Mouse (Mus musculus) B cell, adult 2 months (primary cell): ENCODE data around the gene Timm8a1.

Source experiments
- DNase-seq, 2 experiments: peaks; one replicate each; pipeline ENCODE4 v3.0.0; 2022

Gene Timm8a1

GRCm38 (mm10) chrX:134541145-134541954 lies at the start of gene Timm8a1:
Gene Timm8a1 (minus strand): TSS chrX:134541865.
- DNase-seq, result peak; percentile 72 to 77

- no peak for DNase-seq
These were observed 48.2 kb upstream of the Timm8a1 start for GRCm38 (mm10) chrX:134589836-134590235.

GRCm38 (mm10) chrX:134588997-134589396 lies 47.3 kb upstream of the Timm8a1 start:
- DNase-seq, result no peak

GRCm38 (mm10) chrX:134588261-134588660 lies 46.6 kb upstream of the Timm8a1 start:
- DNase-seq, result no peak

GRCm38 (mm10) chrX:134586447-134586846 lies 44.8 kb upstream of the Timm8a1 start:
- DNase-seq, result no peak

GRCm38 (mm10) chrX:134585103-134586002 lies 43.7 kb upstream of the Timm8a1 start, which contains the start of gene Rpl36a:
Gene Rpl36a (plus strand): TSS chrX:134585654.
- peak; percentile 91 to 92 for DNase-seq

- peak; percentile 50 to 51 for DNase-seq
These were observed 41.4 kb upstream of the Timm8a1 start, which contains the start of gene Btk for GRCm38 (mm10) chrX:134582888-134583669. Gene Btk (minus strand): TSS chrX:134583570.

- DNase-seq, result no peak
These were observed 40.6 kb upstream of the Timm8a1 start for GRCm38 (mm10) chrX:134582270-134582669.

GRCm38 (mm10) chrX:134580528-134581305 lies 39.1 kb upstream of the Timm8a1 start:
- DNase-seq, result peak in 1 of 2 experiments; percentile 45

GRCm38 (mm10) chrX:134577896-134578295 lies 36.2 kb upstream of the Timm8a1 start:
- DNase-seq, result no peak

- peak; percentile 74 to 82 for DNase-seq
These were observed 25.0 kb upstream of the Timm8a1 start for GRCm38 (mm10) chrX:134566536-134567222.

GRCm38 (mm10) chrX:134564326-134564725 lies 22.7 kb upstream of the Timm8a1 start:
- peak; percentile 33 to 37 for DNase-seq

- DNase-seq, result no peak
These were observed 12.8 kb upstream of the Timm8a1 start for GRCm38 (mm10) chrX:134554425-134554824.

GRCm38 (mm10) chrX:134553326-134553725 lies 11.7 kb upstream of the Timm8a1 start:
- DNase-seq, result no peak

GRCm38 (mm10) chrX:134550903-134551302 lies 9.2 kb upstream of the Timm8a1 start:
- DNase-seq, result peak; percentile 54 to 55

GRCm38 (mm10) chrX:134547330-134547729 lies 5.7 kb upstream of the Timm8a1 start:
- no peak for DNase-seq

- no peak for DNase-seq
These were observed 267 bp upstream of the Timm8a1 start for GRCm38 (mm10) chrX:134541955-134542308.

GRCm38 (mm10) chrX:134540414-134541135 lies 1.1 kb downstream of the Timm8a1 start:
- no peak for DNase-seq

GRCm38 (mm10) chrX:134539795-134540194 lies 1.9 kb downstream of the Timm8a1 start:
- DNase-seq, result peak; percentile 54 to 55

- DNase-seq, result no peak
These were observed 8.3 kb downstream of the Timm8a1 start for GRCm38 (mm10) chrX:134533346-134533745.

- DNase-seq, result no peak
These were observed 16.4 kb downstream of the Timm8a1 start for GRCm38 (mm10) chrX:134525260-134525659.
